Mouse (Mus musculus) liver, embryonic 11.5 days (tissue): ENCODE results near the gene Jmjd1c. TPM values are rescaled to one million over a fixed set of nuclear protein-coding genes. Genes with fewer than 3 reads are reported as not detected.

ENCODE experiments used
- ATAC-seq: fragments of 200-750 bp; cut with Nextera tagmentation; replicated peaks from 2 replicates; pipeline ENCODE4 v1.8.0; 2017; ENCODE audit warnings: moderate number of reproducible peaks, mild to moderate bottlenecking, moderate TSS enrichment, moderate library complexity; ENCODE audit not compliant: low FRiP score
- DNase-seq: peaks from one replicate; pipeline ENCODE4 v3.0.0-alpha.2; 2017; ENCODE audit warnings: low spot score
- H3K27ac ChIP-seq: fragments of 300-500 bp; sonication (generic); 2 replicates; pipeline ENCODE4 v1.5.1; 2014; ENCODE audit warnings: mild to moderate bottlenecking, low read depth, low read length, control low read depth
- H3K27me3 ChIP-seq: fragments of 300-500 bp; sonication (generic); replicated peaks from 2 replicates; pipeline ENCODE4 v1.6.1; 2014; ENCODE audit warnings: low read length, mixed read lengths; ENCODE audit not compliant: control insufficient read depth, insufficient read depth
- H3K36me3 ChIP-seq: fragments of 300-500 bp; sonication (generic); 2 replicates; pipeline ENCODE4 v1.6.1; 2014; ENCODE audit warnings: mild to moderate bottlenecking, low read length, moderate library complexity, mixed read lengths; ENCODE audit not compliant: control insufficient read depth, insufficient read depth
- H3K4me1 ChIP-seq: fragments of 300-500 bp; sonication (generic); replicated peaks from 2 replicates; pipeline ENCODE4 v1.6.1; 2014; ENCODE audit warnings: low read length, mixed read lengths; ENCODE audit not compliant: control insufficient read depth, insufficient read depth
- H3K4me2 ChIP-seq: fragments of 300-500 bp; sonication (generic); 2 replicates; pipeline ENCODE4 v1.6.1; 2014; ENCODE audit warnings: mild to moderate bottlenecking, control low read depth, moderate library complexity
- H3K4me3 ChIP-seq: fragments of 300-500 bp; sonication (generic); 2 replicates; pipeline ENCODE4 v1.5.1; 2014; ENCODE audit warnings: low read depth, low read length, control low read depth
- H3K9ac ChIP-seq: fragments of 300-500 bp; sonication (generic); 2 replicates; pipeline ENCODE4 v1.6.1; 2014; ENCODE audit warnings: low read depth, low read length, control low read depth
- H3K9me3 ChIP-seq: fragments of 300-500 bp; sonication (generic); 2 replicates; pipeline ENCODE4 v1.6.1; 2016; ENCODE audit warnings: low read length, inconsistent platforms, mixed read lengths; ENCODE audit not compliant: control insufficient read depth
- WGBS: fragments of 180-500 bp; shearing (Covaris S2); extraction: QIAGEN DNeasy Blood & Tissue Kit; methylation state at CpG from one replicate; pipeline ENCODE4 v1.1.7; 2014; 5-methylcytosine and 5-hydroxymethylcytosine counted together
- polyA plus RNA-seq: library from polyadenylated mRNA; unstranded; fragments of >200 nt; fragmentation: Nextera tagmentation; extraction: Ambion mirVana; gene quantifications from 2 replicates; pipeline ENCODE4 v1.2.1, GENCODE M21; 2014

The Jmjd1c gene
- polyA plus RNA-seq, 1 experiment from 2014 or later, result 31.6 TPM

GRCm38 (mm10) chr10:67250846-67251245 is 154.9 kb downstream of the Jmjd1c start:
- Histone ChIP-seq H3K4me2 (no peak overlapping the region), H3K27ac (no peak overlapping the region), H3K9me3 (no peaks in the 10 kb centered on the region), H3K4me3 (no peak overlapping the region), H3K4me1 (no peaks in the 10 kb centered on the region), H3K36me3 (peaks cover 13% of the 10 kb centered on the region), H3K9ac (no peak overlapping the region), H3K27me3 (no peaks in the 10 kb centered on the region)
- DNase-seq (no peak), ATAC-seq (no peak)
- 96% methylated on average over 6 of the region's 6 CpGs for WGBS

- ATAC-seq (no peak), DNase-seq (no peak)
- Histone ChIP-seq H3K4me3 (no peak overlapping the region), H3K27me3 (no peaks in the 10 kb centered on the region), H3K27ac (no peak overlapping the region), H3K4me1 (no peaks in the 10 kb centered on the region), H3K4me2 (no peak overlapping the region), H3K36me3 (peaks cover 7% of the 10 kb centered on the region; the same call in 1 of the 2 replicates), H3K9me3 (no peaks in the 10 kb centered on the region), H3K9ac (no peak overlapping the region)
- WGBS, result 69% methylated on average over 5 of the region's 5 CpGs
Observed at GRCm38 (mm10) chr10:67252353-67252752, 156.4 kb downstream of the Jmjd1c start.

GRCm38 (mm10) chr10:67253115-67253514 is 157.2 kb downstream of the Jmjd1c start:
- no peak overlapping the region for H3K4me2 ChIP-seq
- H3K27ac ChIP-seq, result no peak overlapping the region
- H3K27me3 ChIP-seq, result no peaks in the 10 kb centered on the region
- H3K4me1 ChIP-seq, result no peaks in the 10 kb centered on the region
- DNase-seq (no peak), ATAC-seq (no peak)
- H3K9ac ChIP-seq, result no peak overlapping the region
- 88% methylated on average over 1 of the region's 1 CpGs for WGBS
- no peaks in the 10 kb centered on the region for H3K9me3 ChIP-seq
- no peak overlapping the region for H3K4me3 ChIP-seq
- peaks cover 7% of the 10 kb centered on the region; the same call in 1 of the 2 replicates for H3K36me3 ChIP-seq

- H3K9ac ChIP-seq, result no peak overlapping the region
- no peaks in the 10 kb centered on the region for H3K4me1 ChIP-seq
- ATAC-seq, result no peak
- no peak for DNase-seq
- 41% methylated on average over 1 of the region's 1 CpGs for WGBS
- peaks cover 7% of the 10 kb centered on the region; the same call in 1 of the 2 replicates for H3K36me3 ChIP-seq
- no peaks in the 10 kb centered on the region for H3K9me3 ChIP-seq
- no peak overlapping the region for H3K4me2 ChIP-seq
- no peak overlapping the region for H3K27ac ChIP-seq
- H3K27me3 ChIP-seq, result no peaks in the 10 kb centered on the region
- no peak overlapping the region for H3K4me3 ChIP-seq
Observed at GRCm38 (mm10) chr10:67264852-67265251, 168.9 kb downstream of the Jmjd1c start.

- Histone ChIP-seq H3K27ac (no peak overlapping the region), H3K9me3 (no peaks in the 10 kb centered on the region), H3K36me3 (peaks cover 10% of the 10 kb centered on the region; the same call in 1 of the 2 replicates), H3K27me3 (no peaks in the 10 kb centered on the region), H3K4me2 (no peak overlapping the region), H3K4me3 (no peak overlapping the region), H3K4me1 (no peaks in the 10 kb centered on the region), H3K9ac (no peak overlapping the region)
- DNase-seq (no peak), ATAC-seq (no peak)
Observed at GRCm38 (mm10) chr10:67275916-67276315, 180.0 kb downstream of the Jmjd1c start.

- Histone ChIP-seq H3K9ac (no peak overlapping the region), H3K27me3 (no peaks in the 10 kb centered on the region), H3K36me3 (no peaks in the 10 kb centered on the region), H3K4me3 (no peak overlapping the region), H3K4me2 (no peak overlapping the region), H3K9me3 (no peaks in the 10 kb centered on the region), H3K4me1 (peaks cover 26% of the 10 kb centered on the region), H3K27ac (no peak overlapping the region)
- ATAC-seq (no peak), DNase-seq (no peak)
- 56% methylated on average over 8 of the region's 8 CpGs for WGBS
Observed at GRCm38 (mm10) chr10:67281852-67282251, 185.9 kb downstream of the Jmjd1c start.

GRCm38 (mm10) chr10:67282531-67282930 is 186.6 kb downstream of the Jmjd1c start:
- H3K4me2 ChIP-seq, result peak overlapping the region; percentile 95; the same call in 1 of the 2 replicates
- no peaks in the 10 kb centered on the region for H3K36me3 ChIP-seq
- H3K9ac ChIP-seq, result no peak overlapping the region
- DNase-seq, result no peak
- no peak overlapping the region for H3K4me3 ChIP-seq
- H3K9me3 ChIP-seq, result no peaks in the 10 kb centered on the region
- H3K27me3 ChIP-seq, result no peaks in the 10 kb centered on the region
- H3K4me1 ChIP-seq, result peaks cover 26% of the 10 kb centered on the region
- 79% methylated on average over 2 of the region's 2 CpGs for WGBS
- ATAC-seq, result no peak
- H3K27ac ChIP-seq, result no peak overlapping the region

GRCm38 (mm10) chr10:67283516-67283915 is 187.6 kb downstream of the Jmjd1c start:
- no peak overlapping the region for H3K27ac ChIP-seq
- peak overlapping the region; percentile 83 for H3K4me3 ChIP-seq
- ATAC-seq, result no peak
- H3K36me3 ChIP-seq, result no peaks in the 10 kb centered on the region
- peak overlapping the region; percentile 77 for H3K9ac ChIP-seq
- no peak for DNase-seq
- WGBS, result 82% methylated on average over 9 of the region's 9 CpGs
- H3K27me3 ChIP-seq, result no peaks in the 10 kb centered on the region
- H3K4me1 ChIP-seq, result peaks cover 26% of the 10 kb centered on the region
- H3K4me2 ChIP-seq, result peak overlapping the region; percentile 95
- H3K9me3 ChIP-seq, result no peaks in the 10 kb centered on the region

GRCm38 (mm10) chr10:67284311-67284710 is 188.4 kb downstream of the Jmjd1c start:
- Histone ChIP-seq H3K36me3 (no peaks in the 10 kb centered on the region), H3K27me3 (no peaks in the 10 kb centered on the region), H3K27ac (peak overlapping the region; percentile 35; the same call in 1 of the 2 replicates), H3K4me3 (peak overlapping the region; percentile 83), H3K4me1 (peaks cover 26% of the 10 kb centered on the region), H3K9ac (peak overlapping the region; percentile 77), H3K4me2 (peak overlapping the region; percentile 95), H3K9me3 (no peaks in the 10 kb centered on the region)
- ATAC-seq (peak; percentile 2), DNase-seq (no peak)
- WGBS, result 4% methylated on average over 10 of the region's 10 CpGs
